Mouse (Mus musculus): ENCODE results near the gene Ino80b. TPM values are rescaled to one million over a fixed set of nuclear protein-coding genes. Genes with fewer than 3 reads are reported as not detected.
A peak's percentile ranks its signal among the peaks of the same experiment; 100 is the strongest.

Gene Ino80b
- polyA plus RNA-seq, 1 experiment from 2014 or later = 15.9 TPM

DNA sequence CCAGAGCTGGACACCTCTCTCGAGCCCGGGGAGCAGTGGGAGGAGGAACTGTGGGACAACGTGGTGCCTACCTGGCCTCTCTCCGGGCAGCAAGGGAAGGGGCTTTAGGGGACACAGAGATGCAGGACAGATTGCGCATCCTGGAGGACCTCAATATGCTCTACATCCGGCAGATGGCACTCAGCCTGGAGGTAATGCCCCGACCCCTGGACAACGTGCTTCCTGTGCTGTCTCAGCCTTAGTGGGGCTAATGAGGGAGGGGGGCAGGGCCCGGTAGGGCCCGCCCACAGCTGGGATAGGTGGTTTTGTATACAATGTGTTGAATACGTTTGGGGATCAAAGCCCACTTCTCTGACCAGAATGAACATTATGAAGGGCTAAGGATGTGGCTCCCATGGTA, 12.8 kb upstream of the Ino80b start:
- peak overlapping the region; percentile 74 for H3K4me2 ChIP-seq
- peak overlapping the region; percentile 63 for H3K4me3 ChIP-seq (replicated peaks)
- no peaks in the 10 kb centered on the region for H3K9me3 ChIP-seq (replicated peaks)
- H3K4me1 ChIP-seq = peaks cover 73% of the 10 kb centered on the region
- H3K27me3 ChIP-seq = no peaks in the 10 kb centered on the region
- peak; percentile 37 for ATAC-seq (replicated peaks; ENCODE audit: low FRiP score)
- peak overlapping the region; percentile 82 for H3K9ac ChIP-seq
- H3K36me3 ChIP-seq = peaks cover 3% of the 10 kb centered on the region; the same call in 1 of the 2 replicates
- WGBS = 1% methylated on average over 11 of the region's 11 CpGs
- H3K27ac ChIP-seq = peak overlapping the region; percentile 100

DNA sequence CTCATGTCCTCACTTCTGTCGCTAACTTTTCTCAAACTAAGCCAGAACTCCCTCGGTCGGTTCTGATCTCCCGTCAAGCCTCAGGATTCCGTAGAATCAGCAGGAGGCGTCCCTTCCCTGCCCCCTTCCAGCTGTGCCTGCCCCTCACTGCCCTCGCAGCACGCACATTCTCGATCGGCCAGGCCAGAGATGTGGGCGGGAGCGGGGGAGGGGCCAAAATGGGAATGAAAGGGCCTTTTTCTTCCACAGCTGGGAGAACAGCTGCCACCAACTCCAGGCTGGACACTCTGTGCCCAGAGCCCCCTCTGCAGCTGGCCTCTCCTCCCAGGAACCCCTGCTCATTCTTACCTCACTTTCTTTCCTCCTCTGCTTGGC, 12.3 kb upstream of the Ino80b start:
- Histone ChIP-seq H3K27ac (peak overlapping the region; percentile 100), H3K9me3 (replicated peaks) (no peaks in the 10 kb centered on the region), H3K4me2 (peak overlapping the region; percentile 74), H3K27me3 (no peaks in the 10 kb centered on the region), H3K36me3 (peaks cover 3% of the 10 kb centered on the region; the same call in 1 of the 2 replicates), H3K9ac (peak overlapping the region; percentile 82), H3K4me3 (replicated peaks) (peak overlapping the region; percentile 63), H3K4me1 (peaks cover 68% of the 10 kb centered on the region)
- ATAC-seq (replicated peaks; ENCODE audit: low FRiP score) = peak; percentile 85
- under 1% methylated on average over 12 of the region's 12 CpGs for WGBS

DNA sequence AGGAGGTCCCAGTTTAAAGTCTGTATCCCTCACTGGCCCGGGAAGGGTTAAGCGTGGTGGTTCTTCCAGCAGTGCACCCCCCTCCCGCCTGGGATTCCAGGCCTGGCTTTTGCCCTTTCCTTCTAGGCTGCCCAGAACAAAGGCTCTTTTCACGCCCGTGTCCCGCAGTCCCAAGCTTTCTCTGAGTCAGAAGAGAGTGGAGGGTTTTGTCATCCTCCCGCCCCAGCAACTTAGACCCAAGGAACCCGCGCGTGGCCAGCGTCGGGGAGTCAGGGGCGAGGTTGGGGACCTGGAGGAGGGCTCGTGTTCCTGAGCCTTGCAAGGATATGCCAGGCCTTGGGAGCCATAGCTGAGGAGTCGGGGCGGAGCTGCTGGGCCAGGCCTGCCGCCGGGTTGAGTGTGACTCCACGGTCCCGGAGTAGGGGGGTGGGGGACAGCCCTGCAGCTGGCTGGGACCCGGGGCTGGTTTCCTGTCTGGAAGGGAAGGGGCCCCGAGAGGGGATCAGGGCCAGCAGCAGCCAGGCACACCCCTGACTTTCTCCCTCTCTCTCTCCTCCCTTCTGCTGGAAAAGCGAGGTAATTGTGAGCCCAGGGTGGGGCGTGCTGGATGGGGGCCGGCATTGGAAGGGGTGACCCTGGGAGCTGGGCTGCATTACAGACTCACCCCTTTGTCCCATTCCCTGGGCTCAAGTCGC, 11.8 kb upstream of the Ino80b start:
- peak overlapping the region; percentile 74 for H3K4me2 ChIP-seq
- H3K4me1 ChIP-seq = peaks cover 65% of the 10 kb centered on the region
- no peaks in the 10 kb centered on the region for H3K27me3 ChIP-seq
- peak overlapping the region; percentile 82 for H3K9ac ChIP-seq
- H3K27ac ChIP-seq = peak overlapping the region; percentile 100
- no peaks in the 10 kb centered on the region for H3K9me3 ChIP-seq (replicated peaks)
- whole genome bisulfite sequencing = under 1% methylated on average over 26 of the region's 26 CpGs
- peaks cover 3% of the 10 kb centered on the region; the same call in 1 of the 2 replicates for H3K36me3 ChIP-seq
- ATAC-seq (replicated peaks; ENCODE audit: low FRiP score) = peak; percentile 78
- peak overlapping the region; percentile 63 for H3K4me3 ChIP-seq (replicated peaks)

DNA sequence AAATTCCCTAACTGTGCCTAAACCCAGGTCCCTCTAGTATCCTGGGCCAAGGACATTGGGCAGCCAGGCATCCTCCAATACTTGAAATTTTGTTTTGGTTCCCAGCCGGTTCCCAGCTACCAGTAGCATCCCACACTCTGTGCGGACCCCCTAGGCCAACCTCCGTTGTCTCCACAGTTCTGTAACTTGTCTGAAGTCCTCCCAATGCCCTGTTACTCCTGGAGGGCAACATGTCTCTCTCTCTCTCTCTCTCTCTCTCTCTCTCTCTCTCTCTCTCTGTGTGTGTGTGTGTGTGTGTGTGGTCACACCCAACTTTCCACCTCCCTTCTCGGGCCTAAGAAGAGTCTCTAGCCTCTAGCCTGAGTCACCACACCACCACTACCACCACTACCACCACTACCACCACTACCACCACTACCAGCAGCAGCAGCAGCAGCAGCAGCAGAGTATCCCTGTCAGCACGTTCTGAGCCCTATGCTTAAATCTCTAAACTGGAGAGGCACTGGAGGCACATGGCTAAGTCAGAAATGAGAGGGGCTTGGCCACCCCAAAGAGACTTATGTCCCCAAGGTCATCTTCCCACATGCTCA, 11.2 kb upstream of the Ino80b start:
- H3K9ac ChIP-seq = peak overlapping the region; percentile 82
- ATAC-seq (replicated peaks; ENCODE audit: low FRiP score) = no peak
- peak overlapping the region; percentile 74 for H3K4me2 ChIP-seq
- H3K27me3 ChIP-seq = no peaks in the 10 kb centered on the region
- 11% methylated on average over 5 of the region's 5 CpGs for WGBS
- H3K4me3 ChIP-seq (replicated peaks) = peak overlapping the region; percentile 63
- peaks cover 3% of the 10 kb centered on the region; the same call in 1 of the 2 replicates for H3K36me3 ChIP-seq
- peak overlapping the region; percentile 100 for H3K27ac ChIP-seq
- no peaks in the 10 kb centered on the region for H3K9me3 ChIP-seq (replicated peaks)
- peaks cover 63% of the 10 kb centered on the region for H3K4me1 ChIP-seq

DNA sequence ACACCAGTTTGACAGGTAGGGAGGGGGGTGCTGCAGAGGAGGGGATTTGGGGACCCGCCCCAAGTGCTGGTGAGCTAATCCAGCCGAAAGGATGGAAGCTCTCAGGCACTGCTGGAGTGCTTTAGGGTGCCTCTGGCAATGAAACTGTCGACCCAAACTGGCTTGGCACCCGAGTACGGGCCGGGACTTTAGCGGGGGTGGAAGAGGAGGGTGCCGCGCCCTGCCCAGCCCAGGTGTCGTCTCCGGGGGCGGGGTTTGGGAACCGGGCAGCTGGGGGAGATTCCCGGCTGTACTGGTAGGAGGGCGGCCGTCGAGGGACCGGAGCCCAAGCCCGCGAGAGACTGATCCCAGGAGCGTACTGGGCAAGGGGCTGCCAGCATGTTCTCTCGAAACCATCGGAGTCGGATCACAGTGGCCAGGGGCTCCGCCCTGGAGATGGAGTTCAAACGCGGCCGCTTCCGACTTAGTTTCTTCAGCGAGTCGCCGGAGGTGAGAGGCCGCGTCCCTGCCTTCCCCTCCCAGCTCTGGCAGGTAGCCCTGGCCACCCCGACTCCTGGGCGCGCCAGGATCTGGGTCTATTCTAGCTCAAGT, 10.4 kb upstream of the Ino80b start:
- WGBS = 3% methylated on average over 37 of the region's 37 CpGs
- H3K9ac ChIP-seq = peak overlapping the region; percentile 82
- H3K4me1 ChIP-seq = peaks cover 64% of the 10 kb centered on the region
- H3K9me3 ChIP-seq (replicated peaks) = no peaks in the 10 kb centered on the region
- no peaks in the 10 kb centered on the region for H3K27me3 ChIP-seq
- ATAC-seq (replicated peaks; ENCODE audit: low FRiP score) = no peak
- peak overlapping the region; percentile 74 for H3K4me2 ChIP-seq
- peak overlapping the region; percentile 100 for H3K27ac ChIP-seq
- H3K36me3 ChIP-seq = peaks cover 3% of the 10 kb centered on the region; the same call in 1 of the 2 replicates
- H3K4me3 ChIP-seq (replicated peaks) = peak overlapping the region; percentile 63

DNA sequence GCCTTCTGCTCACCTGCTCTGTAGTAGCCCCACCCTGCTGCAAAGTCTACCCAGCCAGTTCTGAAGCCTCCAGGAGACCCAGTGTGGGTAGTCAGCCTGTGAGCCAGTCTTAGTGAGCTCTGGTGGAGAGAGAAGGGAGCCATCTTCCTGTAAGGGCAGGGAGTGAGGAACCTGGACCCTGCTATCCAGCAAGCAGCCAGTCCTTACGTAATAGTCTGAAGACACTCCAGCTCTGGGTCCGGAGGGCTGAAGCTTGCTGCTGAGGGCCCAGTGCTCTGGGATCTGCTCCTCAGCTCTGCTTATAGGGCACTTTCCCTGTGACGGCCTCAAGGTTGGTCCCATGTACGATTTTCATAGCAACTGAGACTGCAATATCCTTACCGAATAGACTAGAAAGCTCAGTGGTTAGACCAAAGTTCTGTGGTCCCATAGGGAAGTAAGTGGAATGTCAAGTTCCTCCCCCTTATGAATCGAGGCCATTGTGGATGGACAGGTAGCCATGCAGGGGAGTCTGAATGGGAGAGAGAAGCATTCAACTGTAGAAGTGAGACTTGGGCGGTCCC, 9.8 kb upstream of the Ino80b start, which contains the start of gene Rtkn:
TSS of gene Rtkn (plus strand) at position 513 of the 563 bp plus-strand sequence.
- H3K4me2 ChIP-seq = peak within 1 kb of the TSS; percentile 74
- H3K36me3 ChIP-seq = peaks cover 1% of the 10 kb centered on the region; the same call in 1 of the 2 replicates
- H3K9me3 ChIP-seq (replicated peaks) = no peaks in the 10 kb centered on the region
- no peak for ATAC-seq (replicated peaks; ENCODE audit: low FRiP score)
- 57% methylated on average over 7 of the region's 7 CpGs for WGBS
- peak within 1 kb of the TSS; percentile 100 for H3K27ac ChIP-seq
- H3K27me3 ChIP-seq = no peaks in the 10 kb centered on the region
- peaks cover 64% of the 10 kb centered on the region for H3K4me1 ChIP-seq
- peak within 1 kb of the TSS; percentile 82 for H3K9ac ChIP-seq
- peak within 1 kb of the TSS; percentile 63 for H3K4me3 ChIP-seq (replicated peaks)

DNA sequence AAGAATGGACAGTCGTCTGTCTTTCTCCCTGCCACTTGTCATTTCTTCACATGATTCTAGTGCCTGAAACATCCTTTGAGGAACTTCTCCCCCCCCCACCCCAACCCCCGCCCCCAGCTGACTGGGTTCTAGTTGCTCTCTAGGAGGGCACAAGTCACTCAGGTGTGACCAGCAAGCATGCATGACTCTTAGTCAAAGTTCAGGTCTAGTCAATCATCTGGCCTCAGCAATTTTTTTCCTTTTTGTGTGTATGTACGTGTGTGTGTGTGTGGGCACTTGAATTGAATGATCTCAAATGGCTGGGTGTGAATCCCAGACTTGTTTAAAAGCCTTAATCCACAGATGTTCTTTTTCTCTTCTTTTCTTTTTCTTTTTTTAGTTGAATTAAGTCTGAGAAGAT, 9.0 kb upstream of the Ino80b start:
- no peaks in the 10 kb centered on the region for H3K9me3 ChIP-seq (replicated peaks)

DNA sequence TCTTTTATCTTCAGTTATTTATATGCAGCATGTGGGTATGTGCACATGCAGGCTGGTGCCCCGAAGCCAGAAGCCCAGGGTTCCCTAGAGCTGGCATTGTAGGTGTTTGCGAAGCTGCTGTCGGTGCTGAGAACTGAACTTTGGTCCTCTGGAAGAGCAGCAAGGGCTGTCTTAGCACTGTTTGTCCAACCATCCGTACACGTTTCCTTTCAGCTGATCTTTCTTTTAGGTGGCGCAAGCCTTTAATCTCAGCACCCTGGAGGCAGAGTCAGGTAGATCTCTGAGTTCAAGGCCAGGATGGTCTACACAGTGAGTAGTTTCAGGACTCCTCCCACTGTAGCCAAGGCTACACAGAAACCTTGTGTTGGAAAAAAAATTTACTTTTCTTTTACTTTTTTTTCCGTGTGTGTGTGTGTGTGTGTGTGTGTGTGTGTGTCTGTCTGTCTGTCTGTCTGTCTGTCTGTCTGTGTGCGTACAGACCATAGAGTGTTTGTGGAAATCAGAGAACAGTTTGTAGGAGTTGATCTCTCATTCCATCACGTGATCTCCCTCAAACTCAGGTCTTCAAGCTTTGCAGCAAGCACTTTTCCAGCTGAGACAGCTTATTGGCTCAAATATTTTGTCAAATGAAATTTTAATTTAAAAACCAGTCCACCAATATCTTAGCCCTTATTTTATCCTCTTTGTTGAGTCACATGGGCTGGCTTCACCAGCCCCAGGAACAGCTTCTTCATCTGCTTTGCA, 7.1 kb upstream of the Ino80b start:
- no peaks in the 10 kb centered on the region for H3K36me3 ChIP-seq
- H3K27ac ChIP-seq = peak overlapping the region; percentile 84
- H3K9me3 ChIP-seq (replicated peaks) = no peaks in the 10 kb centered on the region
- no peak overlapping the region for H3K4me2 ChIP-seq
- peaks cover 41% of the 10 kb centered on the region for H3K4me1 ChIP-seq
- H3K9ac ChIP-seq = no peak overlapping the region
- ATAC-seq (replicated peaks; ENCODE audit: low FRiP score) = no peak
- WGBS = 83% methylated on average over 9 of the region's 9 CpGs
- no peaks in the 10 kb centered on the region for H3K27me3 ChIP-seq
- no peak overlapping the region for H3K4me3 ChIP-seq (replicated peaks)

More for the DNA sequence above, 9.0 kb upstream of the Ino80b start:
- H3K4me2 ChIP-seq = no peak overlapping the region
- ATAC-seq (replicated peaks; ENCODE audit: low FRiP score) = no peak
- H3K27me3 ChIP-seq = no peaks in the 10 kb centered on the region
- H3K36me3 ChIP-seq = no peaks in the 10 kb centered on the region
- no peak overlapping the region for H3K4me3 ChIP-seq (replicated peaks)
- no peak overlapping the region for H3K27ac ChIP-seq
- WGBS = 55% methylated on average over 3 of the region's 3 CpGs
- H3K4me1 ChIP-seq = peaks cover 58% of the 10 kb centered on the region
- no peak overlapping the region for H3K9ac ChIP-seq

DNA sequence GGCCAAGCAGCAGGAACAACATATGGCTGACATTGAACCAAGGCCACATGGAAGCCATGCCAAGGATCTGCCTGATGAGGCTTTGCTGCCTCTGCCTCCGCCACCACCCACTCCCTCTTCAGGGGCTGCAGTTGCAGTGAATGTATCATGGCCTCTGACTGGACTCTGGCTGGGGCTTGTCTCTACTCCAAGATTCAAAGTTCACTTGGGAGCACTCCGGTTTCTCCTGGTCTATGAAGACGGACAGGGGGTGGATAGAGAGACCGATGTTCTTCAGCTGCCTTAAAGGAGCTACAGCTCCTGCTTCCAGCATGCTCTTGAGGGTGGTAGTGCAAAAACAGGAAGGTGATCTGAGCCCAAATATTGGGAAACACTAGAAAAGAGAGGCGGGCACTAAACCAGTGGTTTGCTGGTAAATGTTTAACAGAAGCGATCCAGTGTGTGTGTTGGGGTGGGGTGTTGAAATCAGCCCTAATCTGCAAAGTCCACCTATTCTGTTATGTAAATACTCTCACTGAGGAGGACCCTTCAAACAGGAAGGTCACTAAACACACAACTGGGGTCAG, 6.3 kb upstream of the Ino80b start:
- H3K36me3 ChIP-seq = no peaks in the 10 kb centered on the region
- WGBS = 59% methylated on average over 6 of the region's 6 CpGs
- H3K9ac ChIP-seq = no peak overlapping the region
- no peaks in the 10 kb centered on the region for H3K9me3 ChIP-seq (replicated peaks)
- peak overlapping the region; percentile 84 for H3K27ac ChIP-seq
- peaks cover 35% of the 10 kb centered on the region for H3K4me1 ChIP-seq
- no peak overlapping the region for H3K4me3 ChIP-seq (replicated peaks)
- peak; percentile 50 for ATAC-seq (replicated peaks; ENCODE audit: low FRiP score)
- H3K27me3 ChIP-seq = no peaks in the 10 kb centered on the region
- H3K4me2 ChIP-seq = no peak overlapping the region

DNA sequence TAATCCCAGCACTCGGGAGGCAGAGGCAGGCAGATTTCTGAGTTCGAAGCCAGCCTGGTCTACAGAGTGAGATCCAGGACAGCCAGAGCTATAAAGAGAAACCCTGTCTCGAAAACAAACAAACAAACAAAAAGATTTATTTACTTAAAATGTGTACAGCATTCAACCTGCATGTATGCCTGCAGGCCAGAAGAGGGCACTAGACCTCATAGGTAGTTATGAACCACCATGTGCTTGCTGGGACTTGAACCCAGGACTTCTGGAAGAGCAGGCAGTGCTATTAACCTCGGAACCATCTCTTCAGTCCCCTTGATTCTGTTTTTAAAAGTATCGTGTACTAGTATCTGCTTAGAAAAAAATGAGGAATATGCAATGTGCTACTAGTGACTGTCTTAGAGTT, 2.2 kb upstream of the Ino80b start:
- Histone ChIP-seq H3K9me3 (replicated peaks) (no peaks in the 10 kb centered on the region), H3K9ac (no peak overlapping the region), H3K36me3 (no peaks in the 10 kb centered on the region; the same call in 1 of the 2 replicates), H3K4me3 (replicated peaks) (no peak overlapping the region), H3K4me1 (peaks cover 36% of the 10 kb centered on the region), H3K27ac (no peak overlapping the region), H3K4me2 (no peak overlapping the region), H3K27me3 (no peaks in the 10 kb centered on the region)
- 94% methylated on average over 5 of the region's 5 CpGs for WGBS
- no peak for ATAC-seq (replicated peaks; ENCODE audit: low FRiP score)

DNA sequence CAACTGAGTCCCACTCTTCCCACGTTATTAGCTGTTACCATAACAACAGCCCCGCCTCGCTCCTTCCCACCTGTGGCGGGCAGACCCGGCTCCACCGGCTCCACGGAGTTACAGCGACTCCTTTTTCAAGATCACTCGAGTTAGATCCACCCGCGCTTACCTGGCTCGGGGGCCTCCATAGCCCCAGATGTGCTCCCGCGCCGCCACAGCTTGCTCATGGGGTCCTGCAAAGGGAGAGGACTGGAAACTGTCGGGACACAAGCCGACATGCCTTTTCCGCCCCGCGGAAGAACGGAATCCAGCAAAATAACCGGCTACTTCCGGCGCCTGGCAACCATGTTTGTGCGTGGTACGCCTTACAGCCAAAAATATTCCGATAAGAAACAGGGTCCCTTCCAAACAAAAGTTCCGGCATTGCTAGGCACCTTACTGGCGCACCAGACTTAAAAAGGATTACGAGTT, 349 bp downstream of the Ino80b start:
- ATAC-seq (replicated peaks; ENCODE audit: low FRiP score) = peak; percentile 16
- Histone ChIP-seq H3K27me3 (no peaks in the 10 kb centered on the region), H3K4me2 (peak overlapping the region; percentile 85), H3K4me1 (peaks cover 40% of the 10 kb centered on the region), H3K27ac (peak overlapping the region; percentile 72), H3K36me3 (no peaks in the 10 kb centered on the region; the same call in 1 of the 2 replicates), H3K9ac (peak overlapping the region; percentile 72), H3K9me3 (replicated peaks) (no peaks in the 10 kb centered on the region), H3K4me3 (replicated peaks) (peak overlapping the region; percentile 74)
- under 1% methylated on average over 30 of the region's 30 CpGs for WGBS
